Mouse (Mus musculus) stomach, embryonic 15.5 days (tissue): ENCODE data around the gene Gm14692. TPM values are rescaled to one million over a fixed set of nuclear protein-coding genes. Genes with fewer than 3 reads are reported as not detected.
"Not testable (repeated sequence)": the region's sequence is repeated elsewhere in the genome, so short reads cannot be mapped to it uniquely, and the experiment has no call there.

ENCODE experiments used
- ATAC-seq: fragments of 200-750 bp; cut with Nextera tagmentation; 2 replicates; pipeline ENCODE4 v1.8.0; 2017; ENCODE audit warnings: low read depth, moderate number of reproducible peaks, moderate TSS enrichment; ENCODE audit not compliant: insufficient read depth, low FRiP score
- H3K27ac ChIP-seq: fragments of 300-500 bp; sonication (generic); 2 replicates; pipeline ENCODE4 v1.5.1; 2015; ENCODE audit warnings: mild to moderate bottlenecking, inconsistent platforms
- H3K27me3 ChIP-seq: fragments of 300-500 bp; sonication (generic); replicated peaks from 2 replicates; pipeline ENCODE4 v1.6.1; 2015; ENCODE audit warnings: inconsistent platforms
- H3K36me3 ChIP-seq: fragments of 300-500 bp; sonication (generic); 2 replicates; pipeline ENCODE4 v1.6.1; 2015; ENCODE audit warnings: inconsistent platforms
- H3K4me1 ChIP-seq: fragments of 300-500 bp; sonication (generic); 2 replicates; pipeline ENCODE4 v1.6.1; 2015; ENCODE audit warnings: inconsistent platforms
- H3K4me2 ChIP-seq: fragments of 300-500 bp; sonication (generic); 2 replicates; pipeline ENCODE4 v1.6.1; 2015; ENCODE audit warnings: mild to moderate bottlenecking, inconsistent platforms
- H3K4me3 ChIP-seq: fragments of 300-500 bp; sonication (generic); replicated peaks from 2 replicates; pipeline ENCODE4 v1.5.1; 2015; ENCODE audit warnings: inconsistent platforms
- H3K9ac ChIP-seq: fragments of 300-500 bp; sonication (generic); 2 replicates; pipeline ENCODE4 v1.6.1; 2015; ENCODE audit warnings: inconsistent platforms
- H3K9me3 ChIP-seq: fragments of 300-500 bp; sonication (generic); 2 replicates; pipeline ENCODE4 v1.6.1; 2016; ENCODE audit warnings: inconsistent platforms
- WGBS: fragments of 180-500 bp; shearing (Covaris S2); methylation state at CpG from one replicate; pipeline ENCODE4 v1.1.7; 2015; 5-methylcytosine and 5-hydroxymethylcytosine counted together
- polyA plus RNA-seq: library from polyadenylated mRNA; unstranded; fragments of >200 nt; fragmentation: Nextera tagmentation; extraction: Ambion mirVana; gene quantifications from 2 replicates; pipeline ENCODE4 v1.2.1, GENCODE M21; 2015

Gene Gm14692
- polyA plus RNA-seq: not detected in 2 replicates

DNA sequence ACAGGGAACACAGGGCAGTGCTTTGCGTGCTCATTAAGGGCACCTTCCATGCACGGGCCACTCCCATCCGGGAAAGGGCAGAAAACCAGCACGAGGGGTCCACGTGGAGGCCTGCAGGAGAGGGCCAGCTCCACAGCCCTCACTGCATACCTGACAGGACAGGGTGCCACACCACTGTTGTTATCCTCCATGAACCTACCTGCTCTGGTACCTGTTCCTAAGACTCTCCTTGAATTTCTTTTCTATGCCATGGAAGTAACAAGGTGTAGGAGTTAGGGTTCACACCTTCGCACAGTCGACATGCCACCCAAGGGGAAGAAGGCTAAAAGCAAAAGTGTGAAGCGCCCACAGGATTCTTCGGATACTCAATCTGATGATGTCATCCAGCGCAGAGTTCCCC lies at the start of gene Gm14692:
TSS of gene Gm14692 (plus strand) at position 301 of the 400 bp plus-strand sequence.
- H3K27me3 ChIP-seq, H3K4me1 ChIP-seq, H3K4me2 ChIP-seq, H3K9ac ChIP-seq, H3K9me3 ChIP-seq, H3K36me3 ChIP-seq, H3K27ac ChIP-seq, ATAC-seq, H3K4me3 ChIP-seq: not testable (repeated sequence)
- WGBS: 88% methylated on average over 3 of the region's 10 CpGs

DNA sequence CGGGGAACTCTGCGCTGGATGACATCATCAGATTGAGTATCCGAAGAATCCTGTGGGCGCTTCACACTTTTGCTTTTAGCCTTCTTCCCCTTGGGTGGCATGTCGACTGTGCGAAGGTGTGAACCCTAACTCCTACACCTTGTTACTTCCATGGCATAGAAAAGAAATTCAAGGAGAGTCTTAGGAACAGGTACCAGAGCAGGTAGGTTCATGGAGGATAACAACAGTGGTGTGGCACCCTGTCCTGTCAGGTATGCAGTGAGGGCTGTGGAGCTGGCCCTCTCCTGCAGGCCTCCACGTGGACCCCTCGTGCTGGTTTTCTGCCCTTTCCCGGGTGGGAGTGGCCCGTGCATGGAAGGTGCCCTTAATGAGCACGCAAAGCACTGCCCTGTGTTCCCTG lies 2.0 kb upstream of the Gm14692 start, which contains the start of gene Gm1140:
TSS of gene Gm1140 (minus strand) at position 101 of the 400 bp plus-strand sequence.
- H3K9ac ChIP-seq, H3K27me3 ChIP-seq, H3K36me3 ChIP-seq, ATAC-seq, H3K4me1 ChIP-seq, H3K4me2 ChIP-seq, H3K27ac ChIP-seq, H3K4me3 ChIP-seq, H3K9me3 ChIP-seq: not testable (repeated sequence)
- WGBS: 73% methylated on average over 5 of the region's 11 CpGs

Other genes starting within 250 kb of the Gm14692 start
- gene Gm1140, start 2.1 kb upstream of the Gm14692 start, polyA plus RNA-seq: not detected in 2 replicates
- gene 4933436I01Rik, start 225.8 kb downstream of the Gm14692 start, polyA plus RNA-seq: not detected in 2 replicates